Mouse (Mus musculus): Measurements from ENCODE around the gene Fmo2.

DNA sequence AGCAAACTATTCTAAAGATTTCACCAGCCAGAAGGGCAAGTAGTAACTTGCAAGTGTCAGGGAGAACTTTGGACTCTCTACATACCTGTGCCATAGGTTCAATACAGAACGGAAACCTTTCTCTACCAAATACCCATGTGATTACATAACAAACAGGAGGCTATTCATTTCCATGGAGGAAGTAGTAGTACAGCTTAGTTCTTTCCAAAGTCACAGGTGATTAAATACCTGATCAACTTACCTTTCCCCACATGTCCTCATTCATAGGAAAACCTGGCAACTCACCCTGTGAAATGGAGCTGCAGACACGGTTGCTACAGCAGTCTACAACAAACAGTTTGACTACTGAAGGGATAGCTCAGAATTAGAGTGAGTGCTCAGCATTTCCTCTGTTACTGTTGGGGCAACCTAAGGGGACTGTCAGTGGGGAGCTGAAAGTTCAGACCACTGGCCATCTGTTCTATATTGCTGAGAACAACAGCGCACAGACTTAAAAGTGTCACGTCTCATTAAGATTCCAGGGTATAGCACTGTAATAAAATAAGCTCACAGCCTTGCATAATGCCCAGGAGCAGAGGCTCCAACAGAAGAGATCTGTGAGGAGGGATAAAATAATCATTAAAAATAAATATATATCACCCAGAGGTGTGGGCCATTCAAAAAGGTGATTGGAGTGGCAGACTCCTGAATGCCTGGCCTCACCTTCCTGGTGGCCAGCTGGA is 48.5 kb upstream of the Fmo2 start:
- TF ChIP-seq CTCF (IDR thresholded peaks at IDR 0.05; ENCODE audit: insufficient read depth, low read depth, low read length) (no peak), POLR2A (IDR thresholded peaks at IDR 0.05; ENCODE audit: insufficient read depth, low read depth, low read length) (no peak)
